Mouse (Mus musculus) liver, embryonic 12.5 days (tissue): Measurements from ENCODE around the gene Smco4. TPM values are rescaled to one million over a fixed set of nuclear protein-coding genes. Genes with fewer than 3 reads are reported as not detected.
A peak's percentile ranks its signal among the peaks of the same experiment; 100 is the strongest.
"Not testable (repeated sequence)": the region's sequence is repeated elsewhere in the genome, so short reads cannot be mapped to it uniquely, and the experiment has no call there.

ENCODE experiments used
- ATAC-seq: fragments of 200-750 bp; cut with Nextera tagmentation; 2 replicates; pipeline ENCODE4 v1.8.0; 2017; ENCODE audit warnings: moderate number of reproducible peaks, mild to moderate bottlenecking, moderate library complexity
- H3K27ac ChIP-seq: fragments of 300-500 bp; sonication (generic); 2 replicates; pipeline ENCODE4 v1.5.1; 2016; ENCODE audit warnings: mild to moderate bottlenecking
- H3K27me3 ChIP-seq: fragments of 300-500 bp; sonication (generic); replicated peaks from 2 replicates; pipeline ENCODE4 v1.6.1; 2016; ENCODE audit warnings: mild to moderate bottlenecking, moderate library complexity
- H3K36me3 ChIP-seq: fragments of 300-500 bp; sonication (generic); 2 replicates; pipeline ENCODE4 v1.6.1; 2016; ENCODE audit warnings: mild to moderate bottlenecking, moderate library complexity
- H3K4me1 ChIP-seq: fragments of 300-500 bp; sonication (generic); 2 replicates; pipeline ENCODE4 v1.6.1; 2016
- H3K4me2 ChIP-seq: fragments of 300-500 bp; sonication (generic); 2 replicates; pipeline ENCODE4 v1.6.1; 2016; ENCODE audit warnings: mild to moderate bottlenecking, moderate library complexity
- H3K4me3 ChIP-seq: fragments of 300-500 bp; sonication (generic); 2 replicates; pipeline ENCODE4 v1.5.1; 2016; ENCODE audit warnings: mild to moderate bottlenecking, moderate library complexity
- H3K9ac ChIP-seq: fragments of 300-500 bp; sonication (generic); 2 replicates; pipeline ENCODE4 v1.6.1; 2016; ENCODE audit warnings: mild to moderate bottlenecking, moderate library complexity
- H3K9me3 ChIP-seq: fragments of 300-500 bp; sonication (generic); replicated peaks from 2 replicates; pipeline ENCODE4 v1.6.1; 2016; ENCODE audit warnings: mild to moderate bottlenecking, moderate library complexity
- WGBS: fragments of 180-500 bp; shearing (Covaris S2); methylation state at CpG from one replicate; pipeline ENCODE4 v1.1.7; 2016; ENCODE audit not compliant: insufficient replicate concordance; 5-methylcytosine and 5-hydroxymethylcytosine counted together
- polyA plus RNA-seq: library from polyadenylated mRNA; unstranded; fragments of >200 nt; fragmentation: Nextera tagmentation; extraction: Ambion mirVana; gene quantifications from 2 replicates; pipeline ENCODE4 v1.2.1, GENCODE M21; 2016

Smco4 gene
- polyA plus RNA-seq, 1 experiment from 2014 or later: 1.6 TPM

DNA sequence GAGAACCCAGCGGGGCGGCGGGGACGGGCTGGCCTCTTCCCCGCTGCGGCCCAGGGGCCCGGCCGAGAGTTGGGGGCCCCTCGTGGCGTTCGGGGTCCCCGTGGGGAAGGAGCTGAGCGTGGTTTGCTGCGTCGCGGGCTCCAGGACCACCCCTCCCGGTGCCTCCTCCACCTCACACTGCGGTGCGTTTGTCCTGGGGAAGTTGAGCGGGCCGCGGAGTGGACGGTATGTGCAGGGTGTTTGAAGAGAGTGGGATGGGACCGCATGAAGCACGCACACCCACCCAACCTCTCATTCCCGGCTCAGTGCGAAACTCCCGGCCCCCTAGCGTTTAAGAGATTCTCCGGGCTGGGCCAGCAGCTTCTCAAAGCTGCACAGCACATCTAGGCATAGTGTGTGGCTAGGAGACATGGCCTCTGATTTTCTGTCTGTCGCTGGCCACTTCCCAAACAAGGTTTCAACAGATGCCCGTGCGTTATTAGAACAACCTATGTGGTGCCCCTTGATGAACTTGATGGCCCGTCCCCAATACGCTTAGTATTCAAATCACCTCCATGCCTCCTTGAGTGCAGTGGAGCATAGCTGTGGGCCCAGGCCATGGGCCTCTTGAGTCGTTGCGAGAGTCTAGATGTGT is 810 bp downstream of the Smco4 start:
- H3K36me3 ChIP-seq: no peaks in the 10 kb centered on the region
- peak; percentile 59 for ATAC-seq
- peaks cover 41% of the 10 kb centered on the region for H3K4me1 ChIP-seq
- peak overlapping the region; percentile 83 for H3K9ac ChIP-seq
- H3K9me3 ChIP-seq: no peaks in the 10 kb centered on the region
- H3K4me2 ChIP-seq: peak overlapping the region; percentile 92
- H3K4me3 ChIP-seq: peak overlapping the region; percentile 73
- peak overlapping the region; percentile 70 for H3K27ac ChIP-seq
- 4% methylated on average over 37 of the region's 37 CpGs for WGBS
- H3K27me3 ChIP-seq: peaks cover 9% of the 10 kb centered on the region; the same call in 1 of the 2 replicates

DNA sequence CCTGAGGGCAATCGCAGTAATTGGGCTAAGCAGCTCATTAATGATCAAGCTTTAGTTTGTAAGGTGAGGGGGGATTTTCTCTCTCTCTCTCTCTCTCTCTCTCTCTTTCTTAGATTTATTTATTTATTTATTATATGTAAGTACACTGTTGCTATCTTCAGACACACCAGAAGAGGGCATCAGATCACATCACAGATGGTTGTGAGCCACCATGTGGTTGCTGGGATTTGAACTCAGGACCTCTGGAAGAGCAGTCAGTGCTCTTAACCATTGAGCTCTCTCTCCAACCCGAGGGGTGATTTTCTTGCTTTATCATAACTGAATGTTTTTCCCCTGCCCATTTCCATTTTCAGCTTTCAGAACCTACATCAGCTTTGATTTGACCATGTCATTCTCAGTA is 2.0 kb downstream of the Smco4 start:
- ATAC-seq: not testable (repeated sequence)

DNA sequence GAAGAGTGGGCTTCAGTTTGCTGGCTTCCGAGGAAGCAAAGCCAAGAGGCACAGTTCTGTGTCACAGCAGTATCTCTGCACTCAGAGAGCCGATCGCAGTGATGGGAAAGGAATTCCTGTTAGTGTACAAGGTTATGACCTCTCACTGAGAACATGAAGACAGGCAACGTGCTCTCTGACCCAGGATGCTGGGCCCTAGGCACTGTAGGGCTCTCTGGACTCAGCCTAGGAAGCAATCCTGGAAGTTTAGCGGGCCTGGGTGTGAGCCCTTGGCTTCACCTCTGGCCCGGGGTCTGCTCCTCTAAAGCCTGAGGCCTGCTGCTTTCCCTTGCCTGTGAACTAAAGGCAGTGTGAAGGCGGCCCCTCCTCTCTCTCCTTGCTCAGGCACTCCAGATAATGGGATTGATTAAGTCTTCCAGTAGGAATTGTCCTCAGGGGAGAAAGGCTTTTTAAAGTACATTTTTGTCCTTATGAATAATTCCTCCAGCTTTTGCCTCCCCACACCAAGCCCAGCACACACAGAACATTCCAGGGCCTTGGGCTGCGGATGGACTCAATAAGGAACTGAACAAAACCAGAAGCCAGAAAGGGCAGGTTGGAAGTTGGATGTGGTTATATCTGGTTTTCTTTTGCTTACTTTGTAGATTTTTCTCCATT is 2.8 kb downstream of the Smco4 start:
- peaks cover 41% of the 10 kb centered on the region for H3K4me1 ChIP-seq
- WGBS: 60% methylated on average over 8 of the region's 8 CpGs
- ATAC-seq: no peak
- no peak overlapping the region for H3K9ac ChIP-seq
- no peak overlapping the region for H3K4me2 ChIP-seq
- H3K27ac ChIP-seq: 0 out of 2 replicates have a peak overlapping the region, but pooled peaks have one; percentile 1
- peaks cover 3% of the 10 kb centered on the region; the same call in 1 of the 2 replicates for H3K27me3 ChIP-seq
- H3K36me3 ChIP-seq: no peaks in the 10 kb centered on the region
- no peaks in the 10 kb centered on the region for H3K9me3 ChIP-seq
- H3K4me3 ChIP-seq: no peak overlapping the region

More for the DNA sequence above, 2.0 kb downstream of the Smco4 start:
- H3K9me3 ChIP-seq, H3K4me3 ChIP-seq, H3K27ac ChIP-seq, H3K4me2 ChIP-seq, H3K36me3 ChIP-seq, H3K27me3 ChIP-seq, H3K9ac ChIP-seq: not testable (repeated sequence)
- peaks cover 41% of the 10 kb centered on the region for H3K4me1 ChIP-seq
- 77% methylated on average over 2 of the region's 2 CpGs for WGBS

DNA sequence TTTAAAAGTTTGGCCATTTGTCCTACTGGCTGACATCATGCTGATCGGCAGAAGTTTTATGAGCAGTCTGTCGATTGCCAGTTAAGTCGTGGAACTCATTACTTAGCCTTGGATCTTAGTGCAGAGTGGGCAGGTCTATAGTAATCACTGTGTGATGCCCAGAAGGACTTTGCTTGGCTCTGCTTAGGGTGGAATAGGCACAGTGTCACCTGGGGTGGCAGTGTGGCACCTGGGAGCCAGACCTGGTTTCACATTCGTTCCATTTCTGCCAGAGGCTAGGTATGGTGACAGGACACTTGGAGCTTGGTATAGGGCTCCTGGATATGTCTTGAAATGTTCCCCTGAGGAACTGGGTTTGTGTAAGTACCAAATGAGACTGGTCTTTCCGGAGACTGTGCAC is 6.8 kb downstream of the Smco4 start:
- Histone ChIP-seq H3K9me3 (no peaks in the 10 kb centered on the region), H3K36me3 (no peaks in the 10 kb centered on the region), H3K9ac (no peak overlapping the region), H3K27me3 (no peaks in the 10 kb centered on the region), H3K4me2 (no peak overlapping the region), H3K4me1 (peaks cover 65% of the 10 kb centered on the region), H3K27ac (no peak overlapping the region), H3K4me3 (no peak overlapping the region)
- WGBS: 78% methylated on average over 5 of the region's 5 CpGs
- no peak for ATAC-seq

GRCm38 (mm10) chr9:15501319-15502256 is 8.4 kb downstream of the Smco4 start:
- Histone ChIP-seq H3K27ac (no peak overlapping the region), H3K4me1 (peaks cover 69% of the 10 kb centered on the region), H3K9me3 (no peaks in the 10 kb centered on the region), H3K36me3 (no peaks in the 10 kb centered on the region), H3K4me3 (no peak overlapping the region), H3K9ac (no peak overlapping the region), H3K27me3 (no peaks in the 10 kb centered on the region), H3K4me2 (no peak overlapping the region)
- 79% methylated on average over 19 of the region's 19 CpGs for WGBS
- ATAC-seq: no peak

- Histone ChIP-seq H3K9me3 (no peaks in the 10 kb centered on the region), H3K4me2 (no peak overlapping the region), H3K27ac (no peak overlapping the region), H3K9ac (no peak overlapping the region), H3K27me3 (no peaks in the 10 kb centered on the region), H3K4me1 (peaks cover 73% of the 10 kb centered on the region), H3K4me3 (no peak overlapping the region), H3K36me3 (peaks cover 4% of the 10 kb centered on the region)
- WGBS: 48% methylated on average over 7 of the region's 7 CpGs
- ATAC-seq: no peak
These were observed 9.2 kb downstream of the Smco4 start for GRCm38 (mm10) chr9:15502476-15502875.

DNA sequence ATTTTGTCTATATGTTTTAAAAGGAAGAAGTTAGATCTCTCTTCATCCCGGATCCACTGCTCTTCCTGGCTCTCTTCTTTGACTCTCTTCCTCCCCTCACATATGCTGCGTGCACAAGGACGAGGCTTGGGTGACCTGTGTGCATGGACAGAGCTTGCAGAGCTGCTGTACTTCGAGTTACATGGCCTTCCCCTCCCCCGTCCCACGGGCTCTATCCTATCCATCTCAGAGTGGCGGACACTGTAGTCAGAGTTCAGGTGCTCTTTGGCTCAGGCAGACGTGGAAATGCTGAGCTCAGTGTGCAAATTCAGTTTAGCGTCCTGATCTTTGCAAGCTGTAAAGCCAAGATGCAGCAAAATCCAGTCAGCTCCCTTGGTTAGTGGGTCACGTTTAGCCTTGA is 10.1 kb downstream of the Smco4 start:
- H3K27me3 ChIP-seq: no peaks in the 10 kb centered on the region
- H3K27ac ChIP-seq: no peak overlapping the region
- H3K4me3 ChIP-seq: no peak overlapping the region
- peaks cover 4% of the 10 kb centered on the region for H3K36me3 ChIP-seq
- H3K4me2 ChIP-seq: no peak overlapping the region
- H3K9me3 ChIP-seq: no peaks in the 10 kb centered on the region
- 66% methylated on average over 10 of the region's 10 CpGs for WGBS
- peaks cover 65% of the 10 kb centered on the region for H3K4me1 ChIP-seq
- ATAC-seq: no peak
- no peak overlapping the region for H3K9ac ChIP-seq

DNA sequence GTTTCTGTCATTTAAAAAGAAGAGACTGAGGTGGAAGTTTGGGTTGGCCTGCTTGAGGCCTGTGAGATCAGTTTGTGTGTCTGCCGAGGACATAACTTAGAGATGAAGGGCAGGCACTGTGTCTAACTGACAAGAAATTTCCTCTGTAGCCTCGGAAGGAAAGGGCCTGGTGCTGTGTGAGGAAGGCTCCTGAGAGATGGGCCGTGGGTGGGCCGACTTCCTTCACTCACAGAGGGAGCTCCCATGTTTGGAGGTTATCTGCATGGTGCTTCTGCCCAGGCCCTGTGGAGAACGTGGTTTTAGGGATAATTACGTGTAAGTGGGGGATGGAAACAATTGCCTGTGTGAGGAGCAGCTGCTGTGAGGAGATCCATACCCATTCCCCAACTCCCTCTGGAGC is 10.6 kb downstream of the Smco4 start:
- WGBS: 24% methylated on average over 6 of the region's 6 CpGs
- Histone ChIP-seq H3K4me3 (no peak overlapping the region), H3K4me1 (peaks cover 62% of the 10 kb centered on the region), H3K27ac (no peak overlapping the region), H3K9ac (no peak overlapping the region), H3K9me3 (no peaks in the 10 kb centered on the region), H3K4me2 (no peak overlapping the region), H3K36me3 (peaks cover 4% of the 10 kb centered on the region), H3K27me3 (no peaks in the 10 kb centered on the region)
- ATAC-seq: no peak

DNA sequence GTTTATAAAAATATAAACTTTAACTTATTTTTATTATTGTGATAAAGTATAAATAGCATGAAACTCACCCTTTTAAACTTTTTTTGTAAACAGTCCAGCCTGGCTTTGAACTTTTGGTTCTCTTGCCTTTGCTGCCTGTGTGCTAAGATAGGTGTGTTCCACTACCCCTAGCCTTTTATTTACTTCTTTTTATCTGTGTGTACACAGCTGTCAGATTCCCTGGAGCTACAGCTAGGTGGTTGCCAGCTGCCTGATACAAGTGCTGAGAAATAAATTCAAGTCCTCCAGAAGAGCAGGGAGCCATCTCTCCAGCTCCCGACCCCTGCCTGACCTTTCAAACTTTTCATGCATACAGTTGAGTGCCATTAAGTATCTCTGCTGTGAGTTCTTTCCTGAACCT is 12.1 kb downstream of the Smco4 start:
- H3K9me3 ChIP-seq: no peaks in the 10 kb centered on the region
- ATAC-seq: no peak
- WGBS: 49% methylated on average over 1 of the region's 1 CpGs
- no peak overlapping the region for H3K4me2 ChIP-seq
- no peak overlapping the region for H3K4me3 ChIP-seq
- H3K27me3 ChIP-seq: no peaks in the 10 kb centered on the region
- no peak overlapping the region for H3K9ac ChIP-seq
- peaks cover 60% of the 10 kb centered on the region for H3K4me1 ChIP-seq
- H3K27ac ChIP-seq: no peak overlapping the region
- H3K36me3 ChIP-seq: peaks cover 4% of the 10 kb centered on the region

- Histone ChIP-seq H3K4me1 (peaks cover 56% of the 10 kb centered on the region), H3K27me3 (no peaks in the 10 kb centered on the region), H3K4me2 (no peak overlapping the region), H3K4me3 (no peak overlapping the region), H3K27ac (0 out of 2 replicates have a peak overlapping the region, but pooled peaks have one; percentile 20), H3K9me3 (no peaks in the 10 kb centered on the region), H3K36me3 (peaks cover 4% of the 10 kb centered on the region), H3K9ac (no peak overlapping the region)
- no peak for ATAC-seq
- WGBS: 73% methylated on average over 3 of the region's 3 CpGs
These were observed 13.6 kb downstream of the Smco4 start for GRCm38 (mm10) chr9:15506863-15507262.

DNA sequence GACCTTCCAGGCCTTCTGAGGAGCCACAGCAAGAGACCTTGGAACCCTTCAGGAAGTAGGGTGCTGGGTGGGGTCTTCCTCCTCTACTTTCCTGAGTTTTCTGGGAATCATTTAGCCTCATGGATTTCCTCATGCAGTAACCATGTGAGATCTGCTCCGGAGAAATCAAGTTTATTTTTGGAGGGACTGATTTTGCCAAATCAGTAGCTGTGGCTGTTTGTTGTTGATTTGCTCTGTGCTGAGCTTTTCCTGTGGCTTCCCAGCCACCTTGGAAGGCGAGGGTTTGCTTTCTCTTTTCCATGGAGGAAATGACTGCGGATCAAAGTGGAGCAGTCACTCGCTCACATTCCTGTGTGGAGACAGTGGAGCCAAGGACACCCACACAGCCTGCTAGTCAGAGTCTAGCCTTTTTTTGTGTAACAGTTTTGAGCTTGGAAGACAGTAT is 14.2 kb downstream of the Smco4 start:
- peaks cover 55% of the 10 kb centered on the region for H3K4me1 ChIP-seq
- no peak for ATAC-seq
- no peak overlapping the region for H3K27ac ChIP-seq
- no peak overlapping the region for H3K9ac ChIP-seq
- WGBS: 66% methylated on average over 4 of the region's 4 CpGs
- H3K36me3 ChIP-seq: peaks cover 4% of the 10 kb centered on the region
- no peaks in the 10 kb centered on the region for H3K9me3 ChIP-seq
- H3K27me3 ChIP-seq: no peaks in the 10 kb centered on the region
- no peak overlapping the region for H3K4me3 ChIP-seq
- no peak overlapping the region for H3K4me2 ChIP-seq

- no peak for ATAC-seq
- peaks cover 40% of the 10 kb centered on the region for H3K4me1 ChIP-seq
These were observed 16.1 kb downstream of the Smco4 start for GRCm38 (mm10) chr9:15509363-15509762.

More at GRCm38 (mm10) chr9:15509363-15509762, 16.1 kb downstream of the Smco4 start:
- Histone ChIP-seq H3K36me3 (peaks cover 4% of the 10 kb centered on the region), H3K27me3 (no peaks in the 10 kb centered on the region), H3K4me2 (no peak overlapping the region), H3K9me3 (no peaks in the 10 kb centered on the region), H3K27ac (no peak overlapping the region), H3K4me3 (no peak overlapping the region), H3K9ac (no peak overlapping the region)
- WGBS: 71% methylated on average over 3 of the region's 3 CpGs
